Mouse (Mus musculus): ENCODE measurements around the gene Primpol. TPM values are rescaled to one million over a fixed set of nuclear protein-coding genes. Genes with fewer than 3 reads are reported as not detected.

The Primpol gene
- polyA plus RNA-seq (2012; ENCODE audit: insufficient read depth, insufficient read length, missing spikeins), result 16.6 and 21.3 TPM in 2 replicates

DNA sequence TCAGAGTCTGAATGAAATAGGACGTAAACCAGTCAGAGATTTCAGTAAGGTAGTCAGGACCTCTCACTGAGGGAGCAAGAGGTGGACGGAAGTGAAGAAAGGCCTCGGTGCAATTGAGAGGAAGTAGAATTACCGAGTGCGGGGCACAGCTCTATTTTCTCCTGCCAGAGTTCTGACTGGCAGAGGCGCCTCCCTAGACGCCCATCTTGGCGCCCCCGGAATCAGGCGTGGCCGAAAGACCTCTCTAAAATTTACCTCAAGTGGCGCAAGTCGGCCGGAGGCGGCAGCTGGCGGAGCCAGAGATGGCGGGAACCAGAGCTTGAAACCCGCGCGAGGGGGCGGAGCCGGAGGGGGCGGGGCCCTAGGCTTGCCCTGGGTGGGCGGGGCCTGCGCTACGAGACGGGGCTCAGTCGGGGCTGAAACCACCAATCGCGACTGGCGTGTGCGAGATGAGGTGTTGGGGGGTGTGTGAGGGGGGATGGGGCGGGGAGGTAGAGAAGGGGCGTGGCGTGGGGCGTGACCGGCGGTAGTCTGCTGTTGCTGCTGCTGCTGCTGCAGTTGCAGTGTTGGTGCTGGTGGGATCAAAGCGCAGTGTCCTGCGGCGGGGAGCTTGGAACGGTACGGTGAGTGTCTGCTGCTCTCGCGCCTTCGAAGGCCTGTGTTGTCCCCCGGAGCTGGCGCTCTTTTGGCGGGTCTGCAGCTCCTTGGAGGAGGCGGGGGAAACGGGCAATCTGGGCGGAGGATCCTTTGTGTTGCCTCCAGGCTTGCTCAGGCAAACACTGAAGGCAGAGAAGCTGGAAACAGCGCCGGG, at the start of gene Primpol, which contains the start of gene Casp3:
TSS of gene Primpol (minus strand) at position 334 of the 811 bp plus-strand sequence.
TSS of gene Casp3 (plus strand) at position 413 of the 811 bp plus-strand sequence.
- TF ChIP-seq CTCF (IDR thresholded peaks at IDR 0.05; ENCODE audit: low read depth, low read length) (no peak), POLR2A (IDR thresholded peaks at IDR 0.05; ENCODE audit: borderline replicate concordance, low read depth, low read length) (0 out of 2 replicates have a peak, but pooled peaks have one; percentile 8)

DNA sequence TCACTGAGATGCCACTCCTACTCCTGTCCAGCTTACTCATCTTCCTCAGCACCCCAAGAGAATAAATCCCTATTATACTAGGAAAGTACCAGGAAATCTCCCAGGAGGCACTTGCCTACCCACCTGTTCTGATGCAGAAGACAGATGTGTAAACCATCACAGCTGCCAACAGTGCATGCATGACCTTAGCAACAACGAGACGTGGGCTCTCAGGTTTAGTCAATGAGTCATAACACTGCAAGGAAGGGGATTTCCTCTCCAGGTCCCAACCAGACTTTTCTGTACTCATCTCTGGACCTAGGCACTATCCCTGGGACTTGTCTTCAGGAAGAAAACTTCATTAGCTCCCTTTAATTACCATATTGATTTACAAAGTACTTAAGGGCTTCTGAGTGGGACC, 38.9 kb upstream of the Primpol start:
- TF ChIP-seq POLR2A (IDR thresholded peaks at IDR 0.05; ENCODE audit: borderline replicate concordance, low read depth, low read length) (no peak), CTCF (IDR thresholded peaks at IDR 0.05; ENCODE audit: low read depth, low read length) (no peak)
- H3K27ac ChIP-seq (ENCODE audit: insufficient read depth, low read depth, low read length), result no peak overlapping the region

More for the DNA sequence above, at the start of gene Primpol, which contains the start of gene Casp3:
- Histone ChIP-seq H3K4me1 (ENCODE audit: control insufficient read depth, insufficient read depth, low read length) (peaks cover 24% of the 10 kb centered on the region), H3K27ac (ENCODE audit: insufficient read depth, low read depth, low read length) (peak within 1 kb of the TSS; percentile 69), H3K4me3 (ENCODE audit: insufficient read depth, low read length) (peak within 1 kb of the TSS; percentile 92)

DNA sequence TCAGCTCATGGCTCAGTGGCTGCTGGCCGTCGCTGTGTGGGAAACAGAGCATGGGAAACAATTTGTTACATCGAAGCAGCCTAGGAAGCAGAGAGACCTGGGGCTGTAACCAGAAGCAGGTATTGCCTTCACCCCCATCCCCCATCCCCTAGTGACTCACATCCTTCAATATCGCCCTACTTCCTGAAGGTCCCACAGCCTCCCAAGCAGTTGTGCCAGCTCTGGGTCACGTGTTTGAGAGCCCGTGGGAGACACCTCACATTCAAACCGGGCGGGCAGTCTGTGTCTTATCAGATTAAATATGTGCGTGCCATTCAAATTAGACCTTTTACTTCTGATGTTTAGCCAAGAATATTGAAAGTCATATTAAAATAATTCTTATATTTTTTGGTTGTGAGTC, 34.9 kb upstream of the Primpol start:
- no peak overlapping the region for H3K27ac ChIP-seq (ENCODE audit: insufficient read depth, low read depth, low read length)
- peaks cover 8% of the 10 kb centered on the region for H3K4me1 ChIP-seq (ENCODE audit: control insufficient read depth, insufficient read depth, low read length)
- H3K4me3 ChIP-seq (ENCODE audit: insufficient read depth, low read length), result no peak overlapping the region
- no peak for TF ChIP-seq CTCF (IDR thresholded peaks at IDR 0.05; ENCODE audit: low read depth, low read length)
- no peak for TF ChIP-seq POLR2A (IDR thresholded peaks at IDR 0.05; ENCODE audit: borderline replicate concordance, low read depth, low read length)

More for the DNA sequence above, 38.9 kb upstream of the Primpol start:
- H3K4me1 ChIP-seq (ENCODE audit: control insufficient read depth, insufficient read depth, low read length), result peaks cover 6% of the 10 kb centered on the region
- H3K4me3 ChIP-seq (ENCODE audit: insufficient read depth, low read length), result no peak overlapping the region

DNA sequence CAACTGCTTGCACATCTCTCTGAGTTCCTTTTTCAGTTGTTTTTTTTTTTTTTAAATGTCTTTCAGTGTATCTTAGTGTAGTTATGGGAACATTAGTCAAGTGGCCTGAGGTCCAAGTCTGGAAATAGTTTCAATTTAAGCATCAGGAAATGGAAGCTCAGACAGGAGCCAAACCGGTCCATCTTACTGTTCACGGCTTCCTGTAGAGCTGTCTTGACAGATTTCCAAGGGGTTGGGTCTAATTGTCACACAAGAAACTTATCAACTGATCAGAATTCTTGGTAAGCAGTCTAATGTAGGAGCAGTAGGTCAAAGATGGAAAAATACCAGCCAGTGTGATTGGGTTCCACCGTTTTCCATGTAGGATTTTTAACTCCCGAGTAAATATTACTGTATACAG, 31.4 kb upstream of the Primpol start:
- TF ChIP-seq POLR2A (IDR thresholded peaks at IDR 0.05; ENCODE audit: borderline replicate concordance, low read depth, low read length) (no peak), CTCF (IDR thresholded peaks at IDR 0.05; ENCODE audit: low read depth, low read length) (no peak)
- Histone ChIP-seq H3K4me3 (ENCODE audit: insufficient read depth, low read length) (no peak overlapping the region), H3K4me1 (ENCODE audit: control insufficient read depth, insufficient read depth, low read length) (peaks cover 8% of the 10 kb centered on the region), H3K27ac (ENCODE audit: insufficient read depth, low read depth, low read length) (no peak overlapping the region)

DNA sequence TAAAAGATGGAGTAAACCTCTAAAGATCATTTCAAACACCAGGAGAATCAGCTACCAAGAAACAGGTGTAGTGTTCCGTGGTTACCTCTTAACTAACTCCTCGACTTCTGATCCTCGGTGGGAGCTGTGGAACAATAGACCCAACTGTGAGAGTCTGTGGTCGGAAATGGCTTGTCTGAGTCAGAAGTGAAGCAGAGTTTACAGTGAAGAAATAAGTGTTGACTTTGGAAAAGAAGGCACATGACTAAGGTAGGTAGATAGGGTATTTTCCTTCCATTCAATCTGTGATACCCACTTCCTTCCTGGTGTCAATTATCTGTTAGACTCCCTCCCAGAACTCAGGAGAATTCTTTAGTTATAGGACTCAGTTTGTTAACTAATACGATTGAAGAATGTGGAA, 24.3 kb upstream of the Primpol start:
- peaks cover 9% of the 10 kb centered on the region for H3K4me1 ChIP-seq (ENCODE audit: control insufficient read depth, insufficient read depth, low read length)
- no peak overlapping the region for H3K4me3 ChIP-seq (ENCODE audit: insufficient read depth, low read length)
- H3K27ac ChIP-seq (ENCODE audit: insufficient read depth, low read depth, low read length), result no peak overlapping the region
- TF ChIP-seq POLR2A (IDR thresholded peaks at IDR 0.05; ENCODE audit: borderline replicate concordance, low read depth, low read length), result no peak
- no peak for TF ChIP-seq CTCF (IDR thresholded peaks at IDR 0.05; ENCODE audit: low read depth, low read length)

DNA sequence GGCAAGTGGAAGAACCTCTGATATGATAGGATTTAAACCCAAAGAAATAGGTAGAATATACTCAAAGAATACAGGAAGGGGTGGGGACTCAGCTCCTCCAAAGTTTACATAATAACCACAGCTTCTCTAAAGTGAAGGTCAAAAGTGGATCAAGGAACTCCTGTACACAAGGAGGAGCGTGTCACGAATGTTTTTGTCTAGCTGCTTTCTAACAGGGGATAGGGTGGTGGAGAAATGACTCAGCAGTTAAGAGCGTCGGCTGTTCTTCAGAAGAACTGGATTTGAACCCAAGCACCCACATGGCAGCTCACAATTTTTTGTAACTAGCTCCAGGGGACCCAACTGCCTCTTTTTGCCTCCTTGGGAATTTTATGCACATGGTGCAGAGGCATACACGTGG, 22.8 kb upstream of the Primpol start:
- Histone ChIP-seq H3K27ac (ENCODE audit: insufficient read depth, low read depth, low read length) (peak overlapping the region; percentile 61), H3K4me3 (ENCODE audit: insufficient read depth, low read length) (no peak overlapping the region; the same call in 1 of the 2 replicates), H3K4me1 (ENCODE audit: control insufficient read depth, insufficient read depth, low read length) (peaks cover 9% of the 10 kb centered on the region)
- TF ChIP-seq CTCF (IDR thresholded peaks at IDR 0.05; ENCODE audit: low read depth, low read length) (no peak), POLR2A (IDR thresholded peaks at IDR 0.05; ENCODE audit: borderline replicate concordance, low read depth, low read length) (no peak)

DNA sequence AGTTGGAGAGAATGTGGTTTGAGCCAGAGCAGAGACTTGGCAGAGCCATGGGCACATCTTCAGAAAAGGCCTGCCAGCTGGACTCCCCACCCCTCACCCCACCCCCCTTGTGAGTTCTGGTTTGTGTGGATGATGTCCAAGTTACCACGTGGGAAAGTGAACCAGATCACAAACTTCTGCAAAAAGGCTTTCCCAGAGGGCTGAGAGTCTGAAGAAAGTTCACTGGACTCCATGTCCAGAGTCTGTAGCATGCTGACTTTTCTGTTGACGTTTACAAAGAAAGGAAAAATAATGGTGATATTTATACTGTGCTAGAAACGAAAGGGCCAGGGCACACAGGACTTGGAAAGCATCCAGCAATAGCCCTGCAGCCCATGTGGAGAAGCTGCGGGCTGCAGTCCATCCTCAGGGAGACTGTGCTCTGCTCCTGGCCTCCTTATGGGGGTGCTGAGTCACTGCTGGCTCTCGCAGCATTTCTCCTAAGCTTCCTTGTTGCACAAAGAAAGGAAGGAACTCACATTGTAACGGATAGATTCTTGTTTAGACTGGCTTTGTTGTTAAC, 22.1 kb upstream of the Primpol start:
- TF ChIP-seq POLR2A (IDR thresholded peaks at IDR 0.05; ENCODE audit: borderline replicate concordance, low read depth, low read length) (no peak), CTCF (IDR thresholded peaks at IDR 0.05; ENCODE audit: low read depth, low read length) (no peak)
- Histone ChIP-seq H3K4me3 (ENCODE audit: insufficient read depth, low read length) (no peak overlapping the region), H3K27ac (ENCODE audit: insufficient read depth, low read depth, low read length) (peak overlapping the region; percentile 45), H3K4me1 (ENCODE audit: control insufficient read depth, insufficient read depth, low read length) (peaks cover 9% of the 10 kb centered on the region)

DNA sequence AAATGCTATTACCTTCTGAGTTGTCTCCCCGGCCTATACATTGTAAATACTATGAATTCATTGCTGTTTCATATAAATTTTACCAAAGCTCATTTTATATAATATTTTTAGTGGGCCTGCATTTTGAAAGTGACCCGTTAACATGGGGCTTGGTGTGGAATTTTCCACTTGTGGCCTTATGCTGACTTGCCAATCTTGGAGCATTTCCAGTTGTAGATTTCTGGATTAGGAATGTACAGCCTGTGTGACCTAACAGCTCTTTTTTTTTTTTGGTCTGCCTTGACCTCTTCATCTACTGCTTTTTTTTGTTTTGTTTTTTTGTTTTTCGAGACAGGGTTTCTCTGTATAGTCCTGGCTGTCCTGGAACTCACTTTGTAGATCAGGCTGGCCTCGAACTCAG, 13.9 kb upstream of the Primpol start:
- H3K27ac ChIP-seq (ENCODE audit: insufficient read depth, low read depth, low read length), result no peak overlapping the region
- H3K4me1 ChIP-seq (ENCODE audit: control insufficient read depth, insufficient read depth, low read length), result peaks cover 32% of the 10 kb centered on the region
- no peak overlapping the region for H3K4me3 ChIP-seq (ENCODE audit: insufficient read depth, low read length)
- no peak for TF ChIP-seq CTCF (IDR thresholded peaks at IDR 0.05; ENCODE audit: low read depth, low read length)

DNA sequence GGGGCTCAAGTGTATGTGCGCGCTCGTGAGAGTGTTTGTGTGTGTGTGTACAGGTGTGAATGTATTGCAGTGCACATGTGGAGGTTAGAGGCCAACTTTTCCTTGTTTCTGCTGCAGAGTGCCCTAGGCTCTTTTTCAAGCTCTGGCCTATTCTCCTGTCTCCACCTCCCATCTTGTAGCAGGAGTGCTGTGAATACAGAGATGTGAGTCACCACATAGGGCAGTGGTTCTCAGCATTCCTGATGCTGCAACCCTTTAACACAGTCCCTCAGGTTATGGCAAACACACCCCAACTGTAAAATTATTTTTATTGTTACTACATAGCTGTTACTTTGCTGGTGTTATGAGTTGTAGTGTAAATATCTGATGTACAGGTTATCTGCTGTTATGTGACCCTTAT, 13.4 kb upstream of the Primpol start:
- TF ChIP-seq CTCF (IDR thresholded peaks at IDR 0.05; ENCODE audit: low read depth, low read length) (no peak), POLR2A (IDR thresholded peaks at IDR 0.05; ENCODE audit: borderline replicate concordance, low read depth, low read length) (no peak)
- H3K4me1 ChIP-seq (ENCODE audit: control insufficient read depth, insufficient read depth, low read length), result peaks cover 32% of the 10 kb centered on the region
- H3K4me3 ChIP-seq (ENCODE audit: insufficient read depth, low read length), result no peak overlapping the region
- no peak overlapping the region for H3K27ac ChIP-seq (ENCODE audit: insufficient read depth, low read depth, low read length)

DNA sequence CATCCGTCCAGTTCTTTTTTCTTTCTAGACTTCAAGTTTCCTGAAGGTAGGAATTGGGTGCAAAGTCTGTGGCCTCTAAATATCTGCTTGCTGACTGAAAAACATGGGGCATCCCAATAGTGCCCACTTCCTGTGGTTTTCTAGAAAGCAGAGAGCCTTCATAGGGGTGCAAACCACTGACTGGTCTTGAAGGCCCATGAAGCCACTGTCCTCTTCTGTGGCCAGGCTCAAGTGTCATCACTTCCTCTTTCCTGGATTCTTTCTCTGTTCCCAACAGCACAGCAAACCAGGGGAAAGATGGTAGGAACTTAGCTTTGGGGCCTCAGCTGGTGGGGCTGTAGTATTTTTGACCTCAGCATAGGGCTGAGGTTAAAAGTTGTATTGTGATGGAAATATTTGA, 11.6 kb upstream of the Primpol start:
- Histone ChIP-seq H3K4me3 (ENCODE audit: insufficient read depth, low read length) (no peak overlapping the region), H3K27ac (ENCODE audit: insufficient read depth, low read depth, low read length) (no peak overlapping the region), H3K4me1 (ENCODE audit: control insufficient read depth, insufficient read depth, low read length) (peaks cover 32% of the 10 kb centered on the region)
- no peak for TF ChIP-seq CTCF (IDR thresholded peaks at IDR 0.05; ENCODE audit: low read depth, low read length)
- TF ChIP-seq POLR2A (IDR thresholded peaks at IDR 0.05; ENCODE audit: borderline replicate concordance, low read depth, low read length), result no peak

All from bone marrow macrophage, adult 2 months (primary cell).